Mouse (Mus musculus): Measurements from ENCODE around the gene Tmco4. TPM values are rescaled to one million over a fixed set of nuclear protein-coding genes. Genes with fewer than 3 reads are reported as not detected.

The Tmco4 gene
- polyA plus RNA-seq, 1 experiment from 2014 or later, result 1.2 TPM

Other genes starting within 250 kb of the Tmco4 start
- 0.39 and 0.84 TPM in 2 replicates for gene Pla2g2c, start 248.1 kb upstream of the Tmco4 start, polyA plus RNA-seq (2015; fragmentation: Nextera tagmentation; extraction: Ambion mirVana)
- 1.9 and 2.6 TPM in 2 replicates for gene Ubxn10, start 235.7 kb upstream of the Tmco4 start, polyA plus RNA-seq (2015; fragmentation: Nextera tagmentation; extraction: Ambion mirVana)
- gene Pla2g2f, start 215.3 kb upstream of the Tmco4 start, polyA plus RNA-seq (2015; fragmentation: Nextera tagmentation; extraction: Ambion mirVana), result not detected in 2 replicates
- gene Pla2g2d, start 197.2 kb upstream of the Tmco4 start, polyA plus RNA-seq (2015; fragmentation: Nextera tagmentation; extraction: Ambion mirVana), result 1.1 and 2.6 TPM in 2 replicates
- 0.28 TPM in 1 of 2 replicates, not detected in the other for gene Pla2g5, start 109.4 kb upstream of the Tmco4 start, polyA plus RNA-seq (2015; fragmentation: Nextera tagmentation; extraction: Ambion mirVana)
- gene Gm13030, start 98.9 kb upstream of the Tmco4 start, polyA plus RNA-seq (2015; fragmentation: Nextera tagmentation; extraction: Ambion mirVana), result not detected in 2 replicates
- not detected in 2 replicates for gene Pla2g2e, start 94.9 kb upstream of the Tmco4 start, polyA plus RNA-seq (2015; fragmentation: Nextera tagmentation; extraction: Ambion mirVana)
- gene Otud3, start 58.9 kb upstream of the Tmco4 start, polyA plus RNA-seq (2015; fragmentation: Nextera tagmentation; extraction: Ambion mirVana), result 3.0 and 3.7 TPM in 2 replicates
- gene Rnf186, start 5.8 kb upstream of the Tmco4 start, polyA plus RNA-seq (2015; fragmentation: Nextera tagmentation; extraction: Ambion mirVana), result not detected in 2 replicates
- gene Htr6, start 102.7 kb downstream of the Tmco4 start, polyA plus RNA-seq (2015; fragmentation: Nextera tagmentation; extraction: Ambion mirVana), result 0.45 and 0.60 TPM in 2 replicates
- 49.1 and 59.7 TPM in 2 replicates for gene Nbl1, start 120.1 kb downstream of the Tmco4 start, polyA plus RNA-seq (2015; fragmentation: Nextera tagmentation; extraction: Ambion mirVana)
- 431 and 499 TPM in 2 replicates for gene Minos1, start 158.2 kb downstream of the Tmco4 start, polyA plus RNA-seq (2015; fragmentation: Nextera tagmentation; extraction: Ambion mirVana)
- 364 and 370 TPM in 2 replicates for gene Capzb, start 220.0 kb downstream of the Tmco4 start, polyA plus RNA-seq (2015; fragmentation: Nextera tagmentation; extraction: Ambion mirVana)

Data from neural tube, embryonic 13.5 days (tissue).